Mouse (Mus musculus) embryonic fibroblast, embryonic 13.5 days (primary cell): Measurements from ENCODE around the gene Nepn. TPM values are rescaled to one million over a fixed set of nuclear protein-coding genes. Genes with fewer than 3 reads are reported as not detected.
A peak's percentile ranks its signal among the peaks of the same experiment; 100 is the strongest.

Experiments
- H3K27ac ChIP-seq: 2 replicates; pipeline ENCODE4 v1.5.1; 2012; ENCODE audit warnings: low read length, control low read depth, inconsistent platforms; ENCODE audit not compliant: insufficient read depth
- H3K4me1 ChIP-seq: 2 replicates; pipeline ENCODE4 v1.6.1; 2011; ENCODE audit warnings: low read length; ENCODE audit not compliant: control insufficient read depth, insufficient read depth
- H3K4me3 ChIP-seq: 2 replicates; pipeline ENCODE4 v1.5.1; 2011; ENCODE audit warnings: mild to moderate bottlenecking, control low read depth, low read length; ENCODE audit not compliant: insufficient read depth
- CTCF ChIP-seq: IDR thresholded peaks from 2 replicates; pipeline ENCODE4 v1.5.1; 2011; ENCODE audit warnings: mild to moderate bottlenecking, control low read depth, low read length, moderate library complexity, borderline replicate concordance; ENCODE audit not compliant: insufficient read depth
- POLR2A ChIP-seq: IDR thresholded peaks from 2 replicates; pipeline ENCODE4 v1.6.1; 2011; ENCODE audit warnings: low read depth, mild to moderate bottlenecking, control low read depth, low read length, moderate library complexity
- polyA plus RNA-seq: library from polyadenylated mRNA; stranded (reverse); fragments of >200 nt; gene quantifications from 2 replicates; pipeline ENCODE4 v1.2.4, GENCODE M21; 2011; ENCODE audit warnings: low read depth; ENCODE audit not compliant: missing spikeins, insufficient read length

Gene Nepn
- polyA plus RNA-seq, 1 experiment, result not detected

DNA sequence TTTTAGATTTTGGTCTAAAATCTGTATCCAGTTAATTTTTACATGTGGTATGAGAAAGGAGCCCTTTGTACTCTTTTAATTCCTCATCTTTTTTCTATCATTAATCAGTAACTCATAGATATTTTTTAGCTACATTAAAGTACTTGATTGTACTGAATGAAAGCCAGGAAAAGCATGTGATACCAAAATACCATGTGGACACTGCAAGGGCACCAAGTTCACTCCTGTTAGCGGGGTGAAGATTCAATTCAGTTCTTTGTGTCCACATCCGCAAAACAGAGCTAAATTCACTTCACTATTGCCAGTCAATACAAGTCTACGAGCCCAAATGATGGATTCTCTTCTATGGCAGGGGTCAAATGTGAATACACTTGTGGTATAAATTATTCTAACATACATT is 7.9 kb downstream of the Nepn start:
- Histone ChIP-seq H3K4me3 (no peak overlapping the region), H3K4me1 (0 out of 2 replicates have a peak, but pooled peaks cover 3% of the 10 kb centered on the region), H3K27ac (no peak overlapping the region)
- TF ChIP-seq CTCF (no peak), POLR2A (no peak)

DNA sequence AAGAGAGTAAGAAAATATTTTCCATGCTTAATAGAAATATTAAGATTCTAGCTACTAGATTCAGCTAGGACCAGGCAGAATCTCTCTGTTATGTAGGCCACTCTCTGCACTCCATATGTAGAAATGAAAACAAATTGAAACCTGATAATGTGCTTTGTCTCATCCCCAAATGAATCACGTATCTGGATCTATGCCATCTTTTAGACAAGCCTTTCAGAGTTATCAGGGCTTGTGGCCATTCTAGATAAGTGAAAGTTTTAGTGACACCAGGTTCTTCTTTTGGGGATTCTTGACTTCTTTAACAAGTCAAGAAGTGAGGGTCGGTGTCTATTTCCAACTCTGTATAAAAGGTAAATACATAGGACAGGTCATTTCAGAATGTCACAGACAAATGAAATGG is 9.9 kb downstream of the Nepn start:
- TF ChIP-seq POLR2A (no peak), CTCF (no peak)
- H3K4me1 ChIP-seq, result 0 out of 2 replicates have a peak, but pooled peaks cover 3% of the 10 kb centered on the region
- peak overlapping the region; percentile 83; the same call in 1 of the 2 replicates for H3K27ac ChIP-seq
- no peak overlapping the region for H3K4me3 ChIP-seq

DNA sequence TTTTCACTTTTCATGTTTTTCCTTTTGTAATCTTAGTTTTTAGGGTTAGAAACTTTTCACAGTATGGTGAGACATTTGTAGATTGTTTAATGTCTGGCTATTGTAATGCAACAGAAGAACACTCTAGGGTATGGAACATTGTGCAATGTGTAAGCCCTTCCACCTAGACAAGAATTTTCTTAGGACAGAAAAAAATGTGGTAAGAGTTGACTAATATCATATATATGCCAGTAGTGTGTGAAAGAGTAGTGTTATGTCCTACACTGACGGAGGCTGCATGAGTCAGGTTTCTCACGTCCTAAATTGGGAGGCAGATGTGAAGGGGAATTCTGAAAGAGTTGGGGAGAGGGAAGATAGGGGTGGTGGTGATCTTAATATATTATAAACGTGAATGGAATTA is 10.9 kb downstream of the Nepn start:
- H3K4me3 ChIP-seq, result no peak overlapping the region
- no peak overlapping the region for H3K27ac ChIP-seq
- TF ChIP-seq POLR2A (no peak), CTCF (no peak)
- H3K4me1 ChIP-seq, result 0 out of 2 replicates have a peak, but pooled peaks cover 3% of the 10 kb centered on the region

DNA sequence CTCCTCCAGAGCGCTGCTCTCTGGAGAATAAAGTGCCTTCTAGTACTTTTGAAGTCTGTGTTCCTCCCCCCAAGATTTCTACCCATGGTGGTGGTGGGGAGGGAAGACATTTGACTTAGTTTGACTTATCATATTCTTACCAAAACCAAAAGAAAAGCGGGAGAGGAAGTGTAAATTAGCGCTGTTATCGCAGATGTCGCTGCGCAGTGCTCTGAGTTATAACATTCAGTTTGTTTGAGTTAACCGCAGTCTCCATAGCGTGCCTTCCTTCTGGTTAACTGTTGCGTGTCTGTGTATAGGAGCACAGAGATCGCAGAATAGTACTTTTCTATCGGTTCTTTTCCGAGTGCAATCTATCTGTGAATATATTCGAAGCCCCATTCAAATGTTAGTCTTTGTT is 16.4 kb downstream of the Nepn start:
- Histone ChIP-seq H3K27ac (no peak overlapping the region), H3K4me1 (no peaks in the 10 kb centered on the region), H3K4me3 (no peak overlapping the region)
- no peak for TF ChIP-seq POLR2A

DNA sequence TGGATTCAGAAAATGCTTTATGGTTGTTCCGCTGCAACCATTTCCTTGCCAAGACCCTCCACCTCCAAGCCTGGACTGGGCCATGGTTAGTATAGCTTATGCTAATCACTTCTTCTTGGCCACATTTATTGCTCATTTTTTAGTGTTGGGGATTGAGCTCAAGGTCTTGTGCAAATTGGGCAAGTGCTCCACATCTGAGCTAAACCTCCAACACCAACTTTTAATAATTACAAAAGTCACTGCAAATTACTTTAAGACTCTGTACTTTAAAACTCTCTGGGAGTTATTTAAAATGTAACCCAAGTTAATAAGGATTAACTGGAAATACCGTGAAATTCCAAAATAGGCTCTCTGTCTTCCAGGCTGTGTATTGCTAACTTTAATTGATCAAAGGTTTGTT is 18.8 kb downstream of the Nepn start:
- Histone ChIP-seq H3K4me1 (no peaks in the 10 kb centered on the region), H3K27ac (no peak overlapping the region), H3K4me3 (no peak overlapping the region)
- TF ChIP-seq POLR2A (no peak), CTCF (no peak)

DNA sequence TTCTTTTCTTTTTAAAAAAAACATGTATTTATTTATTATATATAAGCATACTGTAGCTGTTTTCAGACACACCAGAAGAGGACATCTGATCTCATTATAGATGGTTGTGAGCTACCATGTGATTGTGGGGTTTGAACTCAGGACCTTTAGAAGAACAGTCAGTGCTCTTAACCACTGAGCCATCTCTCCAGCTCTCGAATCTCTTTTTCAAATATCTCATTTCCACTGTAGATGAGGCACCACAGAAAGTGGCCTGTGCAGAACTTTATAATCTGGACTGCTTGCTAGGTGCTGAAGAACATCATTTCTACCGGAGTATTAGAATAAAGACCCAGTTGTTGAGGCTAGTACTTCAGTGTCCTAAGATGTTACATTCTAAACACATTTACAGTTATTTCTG is 26.2 kb downstream of the Nepn start:
- no peak for TF ChIP-seq CTCF
- H3K4me3 ChIP-seq, result no peak overlapping the region
- peaks cover 7% of the 10 kb centered on the region; the same call in 1 of the 2 replicates for H3K4me1 ChIP-seq
- H3K27ac ChIP-seq, result no peak overlapping the region

DNA sequence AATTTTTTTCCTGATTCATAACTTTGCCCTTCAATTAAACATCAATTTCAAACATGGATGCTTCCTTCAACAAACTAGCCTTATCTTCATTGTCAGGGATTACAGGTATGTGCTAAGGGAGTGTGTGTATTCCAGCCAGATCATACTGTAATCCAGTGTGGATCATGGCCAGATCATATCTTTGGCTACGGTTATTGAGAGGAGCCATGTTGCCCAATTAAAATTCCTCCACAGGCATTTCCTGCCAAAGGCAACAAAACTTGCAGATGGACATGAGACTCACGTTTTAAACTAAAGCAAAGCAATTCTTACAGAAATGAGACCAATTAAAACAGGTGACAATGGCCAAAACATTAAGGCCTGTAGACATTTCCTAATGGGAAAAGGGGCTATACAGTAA is 27.7 kb downstream of the Nepn start:
- TF ChIP-seq POLR2A, result no peak; the same call in 1 of the 2 replicates
- TF ChIP-seq CTCF, result no peak
- H3K4me3 ChIP-seq, result no peak overlapping the region

DNA sequence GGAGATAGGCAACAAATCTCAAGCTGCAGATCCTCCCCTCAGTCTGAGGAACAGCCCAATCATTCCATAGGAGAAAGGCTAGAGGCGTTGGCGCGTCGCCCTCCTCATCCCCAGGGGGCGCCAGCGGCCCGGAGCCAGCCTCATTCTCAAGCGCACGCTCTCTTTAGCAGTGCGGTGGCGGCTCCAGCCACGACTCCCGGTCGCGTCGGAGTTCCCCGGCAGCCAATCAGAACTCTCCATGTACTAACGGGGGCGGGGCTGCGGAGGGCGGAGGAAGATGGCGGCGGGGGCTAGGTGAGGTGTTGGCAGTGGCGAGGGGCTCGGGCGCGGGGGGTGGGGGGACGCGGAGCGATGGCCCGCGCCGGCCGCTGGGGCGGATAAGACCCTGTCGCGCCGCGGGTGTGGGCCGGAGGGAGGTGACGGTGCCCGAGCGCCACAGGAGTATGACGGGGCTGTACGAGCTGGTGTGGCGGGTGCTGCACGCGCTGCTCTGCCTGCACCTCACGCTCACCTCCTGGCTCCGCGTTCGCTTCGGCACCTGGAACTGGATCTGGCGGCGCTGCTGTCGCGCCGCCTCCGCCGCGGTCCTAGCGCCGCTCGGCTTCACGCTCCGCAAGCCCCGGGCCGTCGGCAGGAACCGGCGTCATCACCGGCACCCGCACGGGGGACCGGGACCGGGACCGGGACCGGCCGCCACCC is 28.7 kb downstream of the Nepn start, which contains the start of gene Nus1:
Gene Nus1 (plus strand): TSS at position 249 of the 699 bp plus-strand sequence.
- TF ChIP-seq CTCF (peak; percentile 82), POLR2A (peak; percentile 64)
- Histone ChIP-seq H3K4me1 (peaks cover 15% of the 10 kb centered on the region), H3K27ac (peak within 1 kb of the TSS; percentile 82), H3K4me3 (peak within 1 kb of the TSS; percentile 95)

More for the DNA sequence above, 27.7 kb downstream of the Nepn start:
- peaks cover 12% of the 10 kb centered on the region; the same call in 1 of the 2 replicates for H3K4me1 ChIP-seq
- peak overlapping the region; percentile 82 for H3K27ac ChIP-seq

DNA sequence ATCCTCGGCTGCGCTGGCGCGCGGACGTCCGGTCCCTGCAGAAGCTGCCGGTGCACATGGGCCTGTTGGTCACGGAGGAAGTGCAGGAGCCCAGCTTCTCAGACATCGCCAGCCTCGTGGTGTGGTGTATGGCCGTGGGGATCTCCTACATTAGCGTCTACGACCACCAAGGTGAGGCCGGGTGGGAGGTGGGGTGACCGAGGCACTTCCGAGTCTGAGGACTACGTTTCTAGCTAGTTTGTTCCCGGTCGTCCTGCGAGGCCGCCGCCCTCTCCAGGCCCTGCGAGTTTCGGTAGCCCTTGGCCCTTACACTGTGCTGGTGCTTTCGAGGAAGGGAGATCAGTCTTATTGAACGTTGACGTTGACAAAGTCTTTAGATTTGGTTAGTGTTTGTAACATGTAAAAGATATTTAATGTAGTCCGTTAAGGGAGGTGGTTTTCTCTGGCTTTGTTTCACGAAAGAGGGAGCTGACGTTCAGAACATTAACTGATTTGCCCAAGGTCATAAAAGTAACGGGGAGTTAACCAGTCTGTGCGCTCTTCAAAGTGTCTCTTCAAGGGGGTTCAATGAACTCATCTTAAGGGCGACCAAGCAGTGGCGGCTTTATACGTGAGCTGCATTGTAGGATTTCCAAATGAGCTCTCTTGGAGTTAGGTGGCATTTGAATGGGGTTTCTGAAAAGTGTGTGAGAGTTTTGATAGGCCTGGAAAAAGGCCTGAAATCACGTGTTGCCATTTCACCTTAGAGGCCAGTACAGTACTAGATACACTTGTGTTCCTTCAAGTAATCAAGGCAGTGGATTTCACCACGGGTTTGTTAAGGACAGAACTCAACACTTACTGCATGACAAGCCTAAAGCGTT is 29.5 kb downstream of the Nepn start:
- H3K4me3 ChIP-seq, result peak overlapping the region; percentile 95
- TF ChIP-seq CTCF, result no peak
- TF ChIP-seq POLR2A, result no peak; the same call in 1 of the 2 replicates
- H3K27ac ChIP-seq, result peak overlapping the region; percentile 72
- H3K4me1 ChIP-seq, result peaks cover 15% of the 10 kb centered on the region

DNA sequence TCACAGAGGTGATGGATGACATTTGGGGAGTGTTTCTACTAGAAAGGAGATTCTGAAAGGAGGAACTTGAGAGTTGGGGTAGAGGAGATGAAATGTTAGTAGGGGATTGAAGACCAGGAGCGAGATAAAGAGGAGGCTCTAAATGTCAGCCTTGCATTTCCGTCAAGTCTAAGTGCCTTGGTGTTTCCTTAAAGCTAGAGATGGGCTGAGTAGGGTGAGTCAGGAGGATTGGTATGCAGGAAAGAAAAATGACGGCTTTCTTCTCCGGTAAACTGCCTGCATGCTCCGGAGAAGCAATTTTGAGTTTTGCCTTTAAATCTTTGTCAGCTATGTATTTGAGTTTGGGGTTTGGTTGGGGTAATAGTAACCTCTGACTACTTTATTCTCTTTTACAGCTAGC is 30.2 kb downstream of the Nepn start:
- H3K4me1 ChIP-seq, result peaks cover 15% of the 10 kb centered on the region
- TF ChIP-seq CTCF, result no peak
- no peak for TF ChIP-seq POLR2A
- H3K4me3 ChIP-seq, result peak overlapping the region; percentile 95
- peak overlapping the region; percentile 72 for H3K27ac ChIP-seq
